Comparison of ENCODE assay signal across 8 mouse cellular contexts in the genomic region with DNA sequence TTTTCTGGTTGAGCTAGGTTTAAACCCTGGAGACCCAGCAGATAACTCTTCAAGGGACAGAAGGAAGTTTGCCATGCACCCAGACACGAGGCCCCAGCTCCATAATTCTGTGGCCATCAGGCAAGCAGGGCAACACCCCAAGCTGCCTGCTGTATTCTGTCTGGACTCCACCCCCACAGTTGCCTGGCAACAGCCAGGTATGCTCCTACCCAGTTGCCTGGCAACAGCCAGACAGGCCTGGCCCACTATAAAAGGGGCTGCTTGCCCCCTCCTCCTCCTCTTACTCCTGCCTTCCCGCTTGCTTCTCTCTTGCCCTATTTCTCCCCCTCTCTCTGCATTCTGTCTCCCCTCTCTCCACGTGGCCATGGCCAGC. TPM values are rescaled to one million over a fixed set of nuclear protein-coding genes. Genes with fewer than 3 reads are reported as not detected.
DNase-seq lines count a peak whose midpoint lies in the region; ATAC-seq lines count a peak whose summit lies in the region.

No protein-coding gene starts in this region.

- H3K9me3 ChIP-seq in limb, embryonic 12.5 days = no peaks in the 10 kb centered on the region

- H3K9ac ChIP-seq in limb, embryonic 12.5 days (replicated peaks) = no peak overlapping the region

- H3K27me3 ChIP-seq in limb, embryonic 12.5 days = 0 out of 2 replicates have a peak, but pooled peaks cover 2% of the 10 kb centered on the region

- 3% methylated on average over 3 of the region's 3 CpGs for WGBS in limb, embryonic 12.5 days

- peak; percentile 87 for ATAC-seq in limb, embryonic 12.5 days (ENCODE audit: insufficient number of reproducible peaks, insufficient read depth, low FRiP score, low TSS enrichment, low read depth)

- DNase-seq in cerebellum, adult 11-12 months = peak; percentile 56
- no peak for DNase-seq in cerebellum, adult 9-10 months
- DNase-seq in thymus, postnatal 4 days = peak; percentile 33
- no peak for DNase-seq in thymus, postnatal 10 days (ENCODE audit: low spot score in 2 of 2)
- peak; percentile 40 to 43 for DNase-seq in right cerebral cortex, postnatal 36 days (ENCODE audit: low spot score in 2 of 2)
- DNase-seq in testis, postnatal 10 days (ENCODE audit: low spot score) = no peak
- DNase-seq in testis, postnatal 14 days (ENCODE audit: low spot score) = no peak

- no peaks in the 10 kb centered on the region for H3K36me3 ChIP-seq in limb, embryonic 12.5 days

- peaks cover 44% of the 10 kb centered on the region for H3K4me1 ChIP-seq in limb, embryonic 12.5 days (replicated peaks)

- H3K4me2 ChIP-seq in limb, embryonic 12.5 days = peak overlapping the region; percentile 52

- H3K27ac ChIP-seq in limb, embryonic 12.5 days = peak overlapping the region; percentile 17; the same call in 1 of the 2 replicates

- H3K4me3 ChIP-seq in limb, embryonic 12.5 days (replicated peaks) = peak overlapping the region; percentile 19

RNA-seq across cellular contexts. Expression of a gene that starts 57.7 kb away (rescaled TPM):
- 5.7 and 5.9 TPM in 2 replicates for polyA plus RNA-seq in limb, embryonic 12.5 days (2016; fragmentation: Nextera tagmentation; extraction: Ambion mirVana)

Comparison
In these comparisons a context has a peak if more than half of its experiments do, and no peak if none do; other contexts are left out.
1. DNase-seq: peak in cerebellum, adult 11-12 months (single experiment), thymus, postnatal 4 days (single experiment) and right cerebral cortex, postnatal 36 days (2 of 2); none in cerebellum, adult 9-10 months (single experiment), thymus, postnatal 10 days (0 of 2), testis, postnatal 10 days (single experiment) and testis, postnatal 14 days (single experiment).